Mouse (Mus musculus): ENCODE measurements around the gene Lep.

Gene Lep

GRCm38 (mm10) chr6:29049926-29050325 lies 10.1 kb upstream of the Lep start:
- no peak for DNase-seq

- DNase-seq: no peak
Measured at GRCm38 (mm10) chr6:29052188-29052587, 7.8 kb upstream of the Lep start.

GRCm38 (mm10) chr6:29053181-29053580 lies 6.8 kb upstream of the Lep start:
- DNase-seq: no peak

- no peak for DNase-seq
Measured at GRCm38 (mm10) chr6:29056377-29056776, 3.6 kb upstream of the Lep start.

GRCm38 (mm10) chr6:29066389-29066790 lies 6.4 kb downstream of the Lep start:
- no peak for DNase-seq

- DNase-seq: peak; percentile 69 to 74
Measured at GRCm38 (mm10) chr6:29072258-29072657, 12.2 kb downstream of the Lep start.

GRCm38 (mm10) chr6:29073462-29074132 lies 13.6 kb downstream of the Lep start:
- DNase-seq: peak; percentile 43 to 58

GRCm38 (mm10) chr6:29074133-29074469 lies 14.1 kb downstream of the Lep start:
- peak; percentile 14 to 24 for DNase-seq

GRCm38 (mm10) chr6:29079291-29079690 lies 19.3 kb downstream of the Lep start:
- no peak for DNase-seq

GRCm38 (mm10) chr6:29081826-29082363 lies 21.9 kb downstream of the Lep start:
- DNase-seq: no peak

- DNase-seq: no peak
Measured at GRCm38 (mm10) chr6:29082776-29083354, 22.8 kb downstream of the Lep start.

GRCm38 (mm10) chr6:29084401-29084800 lies 24.4 kb downstream of the Lep start:
- no peak for DNase-seq

GRCm38 (mm10) chr6:29087921-29088709 lies 28.1 kb downstream of the Lep start:
- no peak for DNase-seq

- no peak for DNase-seq
Measured at GRCm38 (mm10) chr6:29092234-29092633, 32.2 kb downstream of the Lep start.

GRCm38 (mm10) chr6:29092904-29093303 lies 32.9 kb downstream of the Lep start:
- DNase-seq: no peak

- DNase-seq: no peak
Measured at GRCm38 (mm10) chr6:29099536-29100170, 39.6 kb downstream of the Lep start.

- no peak for DNase-seq
Measured at GRCm38 (mm10) chr6:29100423-29100822, 40.4 kb downstream of the Lep start.

- no peak for DNase-seq
Measured at GRCm38 (mm10) chr6:29101248-29101864, 41.3 kb downstream of the Lep start.

GRCm38 (mm10) chr6:29108376-29108775 lies 48.4 kb downstream of the Lep start:
- DNase-seq: no peak

GRCm38 (mm10) chr6:29111501-29111900 lies 51.5 kb downstream of the Lep start:
- DNase-seq: no peak

- no peak for DNase-seq
Measured at GRCm38 (mm10) chr6:29115756-29116155, 55.7 kb downstream of the Lep start.

- no peak for DNase-seq
Measured at GRCm38 (mm10) chr6:29117417-29118104, 57.5 kb downstream of the Lep start.
